Mouse (Mus musculus) frontal cortex, postnatal 10 days (tissue): ENCODE measurements at regions not wholly inside any gene's neighbourhood (a gene's known extent, or its start where the extent isn't known, plus 50 kb on each side); places are given as distances from the start of the nearest gene placed in this dataset.

ENCODE experiments used
- DNase-seq, 2 experiments: peaks; one replicate each; pipeline ENCODE4 v3.0.0; 2022; ENCODE audit warnings: low spot score in 2 of 2, mixed read lengths in 1 of 2

- DNase-seq = no peak
Measured at GRCm38 (mm10) chr13:69429596-69429995, 104.0 kb upstream of the Nsun2 start.

GRCm38 (mm10) chr13:69433461-69434323 is 99.9 kb upstream of the Nsun2 start:
- no peak for DNase-seq

- no peak for DNase-seq
Measured at GRCm38 (mm10) chr13:69439486-69439885, 94.1 kb upstream of the Nsun2 start.

GRCm38 (mm10) chr13:69441798-69442197 is 91.7 kb upstream of the Nsun2 start:
- DNase-seq = no peak

GRCm38 (mm10) chr13:69445611-69446010 is 87.9 kb upstream of the Nsun2 start:
- no peak for DNase-seq
